Mouse (Mus musculus): ENCODE measurements around the gene Cpm.

DNA sequence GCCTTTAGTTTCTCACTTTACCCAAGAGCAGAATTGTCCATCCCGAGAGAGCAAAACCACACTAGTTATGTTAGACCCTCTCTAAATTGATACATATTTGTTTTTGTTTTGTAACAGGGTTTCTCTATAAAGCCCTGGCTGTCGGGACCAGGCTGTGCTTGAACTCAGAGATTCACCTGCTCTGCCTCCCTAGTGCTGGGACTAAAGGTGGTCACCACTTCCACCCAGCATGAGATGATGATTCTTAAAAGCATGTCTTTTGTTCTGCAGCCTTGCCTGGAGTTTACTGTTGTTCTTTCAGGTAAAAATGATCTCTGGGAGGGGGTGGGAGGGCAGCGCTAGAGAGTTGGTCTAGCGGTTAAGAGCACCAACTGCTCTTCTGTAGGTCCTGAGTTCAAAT, 97.0 kb downstream of the Cpm start:
- no peak for TF ChIP-seq HCFC1 (IDR thresholded peaks at IDR 0.05; ENCODE audit: borderline replicate concordance, insufficient read depth, low read length)
- TF ChIP-seq ZNF384 (IDR thresholded peaks at IDR 0.05; ENCODE audit: low read depth, low read length), result no peak
- TF ChIP-seq MAFK (IDR thresholded peaks at IDR 0.05; ENCODE audit: insufficient read depth, low read depth, low read length), result no peak
- no peak for TF ChIP-seq CHD2 (IDR thresholded peaks at IDR 0.05; ENCODE audit: low read depth, low read length)
- TF ChIP-seq ZC3H11A (IDR thresholded peaks at IDR 0.05; ENCODE audit: borderline replicate concordance, low read depth, low read length), result no peak
